Comparison of ENCODE assay signal across 27 mouse cellular contexts in genomic region chr5:35688851-35689250, GRCm38 (mm10). TPM values are rescaled to one million over a fixed set of nuclear protein-coding genes. Genes with fewer than 3 reads are reported as not detected.
DNase-seq lines count a peak whose midpoint lies in the region; ATAC-seq and TF ChIP-seq lines count a peak whose summit lies in the region.
"Had no signal": no experiment of that assay in that cellular context is flagged by ENCODE, and none has a peak within 500 bp of the region (broad histone marks: within the 10 kb centered on the region; RNA-seq: fewer than 3 reads in every experiment).

No protein-coding gene starts in this region.

- no peaks in the 10 kb centered on the region for H3K9me3 ChIP-seq in lung, embryonic 14.5 days (ENCODE audit: low read depth, low read length)
- H3K9me3 ChIP-seq in forebrain, embryonic 10.5 days = no peaks in the 10 kb centered on the region
- H3K9me3 ChIP-seq: embryonic facial prominence, embryonic 10.5 days; forebrain, embryonic 12.5 days; limb, embryonic 10.5 days; liver, embryonic 13.5 days; midbrain, embryonic 13.5 days; neural tube, embryonic 15.5 days; stomach, embryonic 15.5 days had no signal

- H3K4me2 ChIP-seq in lung, embryonic 14.5 days = no peak overlapping the region
- H3K4me2 ChIP-seq: forebrain, embryonic 12.5 days; hindbrain, embryonic 14.5 days; liver, embryonic 13.5 days; midbrain, embryonic 13.5 days; neural tube, embryonic 15.5 days; stomach, embryonic 15.5 days had no signal

- no peaks in the 10 kb centered on the region for H3K36me3 ChIP-seq in lung, embryonic 14.5 days (ENCODE audit: insufficient read depth)
- H3K36me3 ChIP-seq in forebrain, embryonic 10.5 days (replicated peaks) = no peaks in the 10 kb centered on the region
- H3K36me3 ChIP-seq: embryonic facial prominence, embryonic 10.5 days; forebrain, embryonic 12.5 days; limb, embryonic 10.5 days; liver, embryonic 13.5 days; midbrain, embryonic 13.5 days; neural tube, embryonic 15.5 days; stomach, embryonic 15.5 days had no signal

- peaks cover 29% of the 10 kb centered on the region for H3K4me1 ChIP-seq in lung, embryonic 14.5 days (ENCODE audit: insufficient read depth)
- H3K4me1 ChIP-seq in brown adipose tissue, adult 24 weeks (ENCODE audit: control insufficient read depth, insufficient read depth, insufficient read length, low read length) = peaks cover 28% of the 10 kb centered on the region
- peaks cover 39% of the 10 kb centered on the region for H3K4me1 ChIP-seq in forebrain, embryonic 10.5 days
- H3K4me1 ChIP-seq: midbrain, embryonic 13.5 days; neural tube, embryonic 15.5 days had no signal

- 66% methylated on average over 2 of the region's 2 CpGs for WGBS in lung, embryonic 14.5 days
- 94% methylated on average over 2 of the region's 2 CpGs for WGBS in forebrain, embryonic 10.5 days

- no peak overlapping the region for H3K27ac ChIP-seq in lung, embryonic 14.5 days (ENCODE audit: low read depth)
- peak overlapping the region; percentile 82 for H3K27ac ChIP-seq in brown adipose tissue, adult 24 weeks (replicated peaks; ENCODE audit: low read depth, low read length)
- no peak overlapping the region for H3K27ac ChIP-seq in forebrain, embryonic 10.5 days
- H3K27ac ChIP-seq: forebrain, embryonic 12.5 days; gastrocnemius, adult 2 months; hindbrain, embryonic 14.5 days; layer of hippocampus, adult 2 months; liver, embryonic 13.5 days; midbrain, embryonic 13.5 days; neural tube, embryonic 15.5 days; stomach, embryonic 15.5 days had no signal

- ATAC-seq in lung, embryonic 14.5 days (ENCODE audit: insufficient read depth) = no peak
- peak; percentile 41; the same call in 1 of the 2 replicates for ATAC-seq in megakaryocyte, adult 5-6 weeks (ENCODE audit: poor library complexity, severe bottlenecking)
- ATAC-seq: midbrain, embryonic 13.5 days had no signal

- H3K4me3 ChIP-seq in lung, embryonic 14.5 days (ENCODE audit: low read depth, low read length) = no peak overlapping the region
- no peak overlapping the region for H3K4me3 ChIP-seq in brown adipose tissue, adult 24 weeks (ENCODE audit: insufficient read depth, low read depth, low read length)
- no peak overlapping the region for H3K4me3 ChIP-seq in forebrain, embryonic 10.5 days
- H3K4me3 ChIP-seq: embryonic facial prominence, embryonic 10.5 days; forebrain, embryonic 12.5 days; gastrocnemius, adult 2 months; layer of hippocampus, adult 2 months; limb, embryonic 10.5 days; liver, embryonic 13.5 days; midbrain, embryonic 13.5 days; myocyte; neural tube, embryonic 15.5 days; stomach, embryonic 15.5 days had no signal

- no peak overlapping the region for H3K9ac ChIP-seq in lung, embryonic 14.5 days
- H3K9ac ChIP-seq: forebrain, embryonic 12.5 days; hindbrain, embryonic 14.5 days; liver, embryonic 13.5 days; midbrain, embryonic 13.5 days; neural tube, embryonic 15.5 days; stomach, embryonic 15.5 days had no signal

- no peaks in the 10 kb centered on the region for H3K27me3 ChIP-seq in lung, embryonic 14.5 days (ENCODE audit: insufficient read depth, low read length)
- no peaks in the 10 kb centered on the region for H3K27me3 ChIP-seq in forebrain, embryonic 10.5 days (ENCODE audit: poor library complexity, severe bottlenecking)
- H3K27me3 ChIP-seq: forebrain, embryonic 12.5 days; liver, embryonic 13.5 days; midbrain, embryonic 13.5 days; neural tube, embryonic 15.5 days; stomach, embryonic 15.5 days had no signal

- DNase-seq in lung, embryonic 14.5 days = peak; percentile 82
- no peak for DNase-seq in lung, adult 18-20 months
- peak; percentile 24 for DNase-seq in A20 (ENCODE audit: low read depth, low spot score)
- DNase-seq in neural tube, embryonic 10.5 days (ENCODE audit: extremely low spot score, low spot score) = no peak
- DNase-seq in forebrain, embryonic 10.5 days (ENCODE audit: extremely low spot score, low spot score) = no peak
- DNase-seq: cerebellum, adult 2 months; cerebellum, postnatal 36 days; gastrocnemius, adult 2 months; heart, adult 11 months; heart, postnatal 10 days; kidney, adult 8-10 months; kidney, postnatal 14 days; layer of hippocampus, postnatal 36 days; liver, embryonic 13.5 days; right cerebral cortex, postnatal 14 days had no signal

- no peak for TF ChIP-seq CTCF in lung, embryonic 14.5 days (IDR thresholded peaks at IDR 0.05; ENCODE audit: low read depth)

RNA-seq across cellular contexts. Expression of gene Htra3, which starts 9.3 kb away (rescaled TPM):
- 19.6 and 21.9 TPM in 2 replicates for polyA plus RNA-seq in lung, embryonic 14.5 days (2014; fragmentation: Nextera tagmentation; extraction: Ambion mirVana)
- polyA plus RNA-seq in brown adipose tissue, adult 24 weeks (2012; ENCODE audit: insufficient read depth, insufficient read length, missing spikeins) = 60.4 and 62.3 TPM in 2 replicates
- total RNA-seq in megakaryocyte, adult 5-6 weeks (2015) = 0.04 TPM in 1 of 2 replicates, not detected in the other
- not detected in 2 replicates for total RNA-seq in megakaryocyte, adult 5-6 weeks (2017)
- polyA plus RNA-seq in forebrain, embryonic 10.5 days (2016; fragmentation: Nextera tagmentation; extraction: Ambion mirVana) = 3.1 and 3.6 TPM in 2 replicates
- total RNA-seq: MEL had no signal

RNA-seq across cellular contexts. Expression of gene Sh3tc1, which starts 50.9 kb away (rescaled TPM):
- 8.7 and 10.6 TPM in 2 replicates for polyA plus RNA-seq in lung, embryonic 14.5 days (2014; fragmentation: Nextera tagmentation; extraction: Ambion mirVana)
- polyA plus RNA-seq in brown adipose tissue, adult 24 weeks (2012; ENCODE audit: insufficient read depth, insufficient read length, missing spikeins) = 16.6 and 17.9 TPM in 2 replicates
- 6.6 and 6.8 TPM in 2 replicates for total RNA-seq in megakaryocyte, adult 5-6 weeks (2015)
- 13.1 and 14.4 TPM in 2 replicates for total RNA-seq in megakaryocyte, adult 5-6 weeks (2017)
- polyA plus RNA-seq in forebrain, embryonic 10.5 days (2016; fragmentation: Nextera tagmentation; extraction: Ambion mirVana) = 3.9 and 4.5 TPM in 2 replicates
- total RNA-seq: MEL had no signal

Comparison
In these comparisons a context has a peak if more than half of its experiments do, and no peak if none do; other contexts are left out.
1. DNase-seq: peak in lung, embryonic 14.5 days (single experiment) and A20 (single experiment); none in lung, adult 18-20 months (0 of 2), neural tube, embryonic 10.5 days (single experiment) and forebrain, embryonic 10.5 days (single experiment).